Mouse (Mus musculus) cerebellum, adult 8-10 months (tissue): ENCODE measurements at regions not wholly inside any gene's neighbourhood (a gene's known extent, or its start where the extent isn't known, plus 50 kb on each side); places are given as distances from the start of the nearest gene placed in this dataset.

ENCODE experiments used
- DNase-seq: peaks from one replicate; pipeline ENCODE4 v3.0.0; 2022

- DNase-seq = no peak
Observed at GRCm38 (mm10) chr4:98190318-98190717, 192.8 kb downstream of the Tm2d1 start.

- no peak for DNase-seq
Observed at GRCm38 (mm10) chr4:98189894-98190293, 193.2 kb downstream of the Tm2d1 start.

- DNase-seq = no peak
Observed at GRCm38 (mm10) chr4:98188944-98189343, 194.2 kb downstream of the Tm2d1 start.

GRCm38 (mm10) chr4:98187038-98187437, 196.1 kb downstream of the Tm2d1 start:
- no peak for DNase-seq

GRCm38 (mm10) chr4:98182053-98182355, 201.1 kb downstream of the Tm2d1 start:
- no peak for DNase-seq

- DNase-seq = no peak
Observed at GRCm38 (mm10) chr4:98181185-98182052, 201.7 kb downstream of the Tm2d1 start.

GRCm38 (mm10) chr4:98180336-98180735, 202.8 kb downstream of the Tm2d1 start:
- no peak for DNase-seq
